Comparison of ENCODE assay signal across 21 mouse cellular contexts in genomic region chr8:8568215-8568773, GRCm38 (mm10).
"Had no signal": no experiment of that assay in that cellular context is flagged by ENCODE, and none has a peak within 500 bp of the region (broad histone marks: within the 10 kb centered on the region; RNA-seq: fewer than 3 reads in every experiment).

No protein-coding gene starts in this region.

- H3K9ac ChIP-seq: limb, embryonic 12.5 days; liver, embryonic 12.5 days; liver, embryonic 15.5 days; lung, embryonic 15.5 days; stomach, embryonic 15.5 days had no signal

- ATAC-seq: inflammation-experienced regulatory T-cells, adult 6 months; liver, embryonic 12.5 days had no signal

- H3K4me3 ChIP-seq: left cerebral cortex, adult 2 months; limb, embryonic 12.5 days; liver, embryonic 12.5 days; liver, embryonic 15.5 days; lung, embryonic 15.5 days; megakaryocyte, embryonic 14.5 days; stomach, embryonic 15.5 days had no signal

- H3K27me3 ChIP-seq: limb, embryonic 12.5 days; liver, embryonic 12.5 days; liver, embryonic 15.5 days; lung, embryonic 15.5 days; megakaryocyte, embryonic 14.5 days; stomach, embryonic 15.5 days had no signal

- H3K4me2 ChIP-seq: limb, embryonic 12.5 days; liver, embryonic 12.5 days; liver, embryonic 15.5 days; lung, embryonic 15.5 days; midbrain, embryonic 11.5 days; stomach, embryonic 15.5 days had no signal

- H3K9me3 ChIP-seq: limb, embryonic 12.5 days; liver, embryonic 12.5 days; liver, embryonic 15.5 days; lung, embryonic 15.5 days; stomach, embryonic 15.5 days had no signal

- H3K27ac ChIP-seq: kidney, postnatal 0 days; left cerebral cortex, adult 2 months; limb, embryonic 12.5 days; liver, embryonic 12.5 days; liver, embryonic 15.5 days; lung, embryonic 15.5 days; stomach, embryonic 15.5 days had no signal

- DNase-seq: kidney, adult 2 months; kidney, postnatal 25 days; layer of hippocampus, postnatal 36 days; lung, adult 18-20 months; lung, postnatal 10 days; lung, postnatal 36 days; midbrain, embryonic 14.5 days; right cerebral cortex, postnatal 25 days; spleen, adult 18-20 months; thymus, adult 18-20 months; thymus, postnatal 36 days had no signal

- H3K36me3 ChIP-seq: limb, embryonic 12.5 days; liver, embryonic 12.5 days; liver, embryonic 15.5 days; lung, embryonic 15.5 days; stomach, embryonic 15.5 days had no signal

- H3K4me1 ChIP-seq: limb, embryonic 12.5 days; liver, embryonic 12.5 days; liver, embryonic 15.5 days; megakaryocyte, embryonic 14.5 days; stomach, embryonic 15.5 days had no signal
